In the genomic region with DNA sequence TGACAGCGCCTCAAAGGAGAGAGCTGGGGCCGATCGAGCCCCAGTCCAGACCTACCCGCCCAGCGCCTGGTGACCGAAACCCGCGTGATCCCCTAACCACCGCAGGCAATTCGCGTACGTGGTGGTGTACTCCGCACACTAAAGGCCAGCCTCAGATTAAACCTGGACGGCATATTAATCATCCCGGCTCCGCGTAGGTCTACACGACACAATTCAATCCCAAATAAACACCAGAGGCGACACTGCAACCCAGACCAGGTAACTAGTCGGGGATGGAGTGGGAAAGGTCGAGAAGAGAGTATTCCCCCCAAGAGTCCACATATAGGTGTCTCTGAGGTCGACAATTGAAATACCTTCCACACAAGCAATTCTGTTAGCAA, we compare ENCODE assay signal across 8 mouse cellular contexts.
A peak's percentile ranks its signal among the peaks of the same experiment; 100 is the strongest.
DNase-seq lines count a peak whose midpoint lies in the region; ATAC-seq and TF ChIP-seq lines count a peak whose summit lies in the region.

No protein-coding gene starts in this region.

- no peaks in the 10 kb centered on the region for H3K27me3 ChIP-seq in spleen, adult 2 months (ENCODE audit: control insufficient read depth, insufficient read depth, low read length)
- H3K27me3 ChIP-seq in limb, embryonic 14.5 days (ENCODE audit: control insufficient read depth, insufficient read depth, low read length) = peaks cover 32% of the 10 kb centered on the region
- H3K27me3 ChIP-seq in stomach, embryonic 15.5 days (replicated peaks) = peaks cover 38% of the 10 kb centered on the region

- no peaks in the 10 kb centered on the region for H3K36me3 ChIP-seq in spleen, adult 2 months (ENCODE audit: control insufficient read depth, insufficient read depth, low read length)
- no peaks in the 10 kb centered on the region for H3K36me3 ChIP-seq in limb, embryonic 14.5 days (ENCODE audit: control insufficient read depth, insufficient read depth, low read length)
- H3K36me3 ChIP-seq in stomach, embryonic 15.5 days = no peaks in the 10 kb centered on the region

- no peaks in the 10 kb centered on the region for H3K9me3 ChIP-seq in limb, embryonic 14.5 days (ENCODE audit: control insufficient read depth, low read length)
- no peaks in the 10 kb centered on the region for H3K9me3 ChIP-seq in stomach, embryonic 15.5 days

- peak overlapping the region; percentile 41 for H3K27ac ChIP-seq in spleen, adult 2 months (ENCODE audit: insufficient read depth, low read length)
- no peak overlapping the region for H3K27ac ChIP-seq in limb, embryonic 14.5 days (replicated peaks; ENCODE audit: low read depth, low read length)
- H3K27ac ChIP-seq in stomach, embryonic 15.5 days = peak overlapping the region; percentile 35

- peak overlapping the region; percentile 75 for H3K4me3 ChIP-seq in spleen, adult 2 months (ENCODE audit: extremely low read depth, insufficient read depth, insufficient read length)
- peak overlapping the region; percentile 59 for H3K4me3 ChIP-seq in limb, embryonic 14.5 days (replicated peaks; ENCODE audit: low read length)
- H3K4me3 ChIP-seq in stomach, embryonic 15.5 days (replicated peaks) = peak overlapping the region; percentile 62

- ATAC-seq in frontal cortex, adult (ENCODE audit: low TSS enrichment) = 0 out of 2 replicates have a peak, but pooled peaks have one; percentile 17
- no peak for ATAC-seq in limb, embryonic 14.5 days (ENCODE audit: low FRiP score, low read depth)
- ATAC-seq in stomach, embryonic 15.5 days (ENCODE audit: insufficient read depth, low FRiP score, low read depth) = no peak
- no peak for ATAC-seq in erythroid progenitor cell, adult 5-6 weeks (replicated peaks; ENCODE audit: low FRiP score, poor library complexity, severe bottlenecking)

- no peak for DNase-seq in frontal cortex, adult 2 months (ENCODE audit: extremely low spot score in 1 of 2, low spot score in 1 of 2)
- no peak for DNase-seq in spleen, adult 2 months (ENCODE audit: low read depth in 1 of 2, low spot score in 2 of 2)
- DNase-seq in spleen, postnatal 14 days (ENCODE audit: low spot score in 2 of 2) = no peak
- DNase-seq in limb, embryonic 14.5 days (ENCODE audit: low spot score) = no peak
- DNase-seq in cerebellum, adult 9-10 months = no peak

- H3K4me2 ChIP-seq in limb, embryonic 14.5 days (replicated peaks; ENCODE audit: low read depth, low read length, severe bottlenecking) = peak overlapping the region; percentile 80
- H3K4me2 ChIP-seq in stomach, embryonic 15.5 days = peak overlapping the region; percentile 79

- TF ChIP-seq POLR2A in spleen, adult 2 months (IDR thresholded peaks at IDR 0.05; ENCODE audit: low read depth, low read length) = no peak
- no peak for TF ChIP-seq POLR2A in limb, embryonic 14.5 days (IDR thresholded peaks at IDR 0.05; ENCODE audit: borderline replicate concordance, extremely low read depth, insufficient read depth, insufficient read length)

- 10% methylated on average over 22 of the region's 22 CpGs for WGBS in spleen, adult 2 months
- 6% methylated on average over 22 of the region's 22 CpGs for WGBS in limb, embryonic 14.5 days
- 6% methylated on average over 22 of the region's 22 CpGs for WGBS in stomach, embryonic 15.5 days

- no peak for TF ChIP-seq CTCF in spleen, adult 2 months (IDR thresholded peaks at IDR 0.05; ENCODE audit: extremely low read depth, insufficient read depth, insufficient read length, insufficient replicate concordance)

- H3K4me1 ChIP-seq in spleen, adult 2 months (ENCODE audit: control insufficient read depth, insufficient read depth, insufficient read length) = peaks cover 10% of the 10 kb centered on the region; the same call in 1 of the 2 replicates
- H3K4me1 ChIP-seq in limb, embryonic 14.5 days (ENCODE audit: control insufficient read depth, insufficient read depth, low read length) = peaks cover 13% of the 10 kb centered on the region
- peaks cover 26% of the 10 kb centered on the region for H3K4me1 ChIP-seq in stomach, embryonic 15.5 days

- peak overlapping the region; percentile 68 for H3K9ac ChIP-seq in limb, embryonic 14.5 days (ENCODE audit: low read depth, low read length, severe bottlenecking)
- H3K9ac ChIP-seq in stomach, embryonic 15.5 days = peak overlapping the region; percentile 44; the same call in 1 of the 2 replicates
